Mouse (Mus musculus): ENCODE measurements around the gene Birc6. TPM values are rescaled to one million over a fixed set of nuclear protein-coding genes. Genes with fewer than 3 reads are reported as not detected.

Birc6 gene
- polyA plus RNA-seq, 2 experiments = 21.9 to 28.3 TPM

DNA sequence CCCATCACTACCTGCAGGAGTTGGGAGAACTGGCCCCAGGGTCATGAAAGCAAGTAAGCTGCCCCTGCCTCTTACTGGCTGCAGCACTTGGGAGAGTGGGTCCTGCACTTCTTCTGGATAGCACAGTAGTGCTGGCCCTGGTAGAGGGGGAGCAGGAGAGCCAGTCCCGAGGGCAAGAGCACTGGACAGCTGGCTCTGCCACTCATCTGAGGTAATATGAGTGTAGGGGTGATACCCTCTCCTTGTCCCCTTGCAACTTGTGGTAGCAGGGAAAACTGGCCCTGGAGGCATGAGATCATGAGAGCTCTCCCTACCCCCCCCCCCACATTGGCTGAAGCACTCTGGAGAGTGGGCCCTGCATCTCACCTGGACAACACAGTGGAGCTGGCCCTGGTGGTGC lies 187.6 kb downstream of the Birc6 start:
- no peak overlapping the region for H3K27ac ChIP-seq
- WGBS (ENCODE audit: insufficient replicate concordance) = 53% methylated on average over 1 of the region's 1 CpGs

DNA sequence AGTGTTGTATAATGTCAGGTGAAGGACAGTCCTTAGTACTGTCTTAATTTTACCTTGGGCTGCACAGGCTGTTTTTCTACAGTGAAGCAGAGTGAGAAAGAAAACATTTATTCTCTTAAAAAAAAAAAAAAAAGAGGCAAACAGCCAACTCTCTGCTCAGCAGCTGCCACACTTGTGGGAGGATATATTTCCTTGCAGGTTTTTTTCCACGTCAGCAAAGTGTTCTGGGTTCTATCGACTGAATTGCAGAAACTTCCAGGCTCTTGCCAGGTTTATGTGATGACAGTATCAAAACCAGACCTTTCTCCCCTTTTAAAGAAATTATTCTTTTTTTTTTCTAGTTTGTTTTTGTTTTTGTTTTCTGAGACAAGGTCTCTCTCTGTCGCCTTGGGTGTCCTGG lies 188.5 kb downstream of the Birc6 start:
- Histone ChIP-seq H3K9me3 (ENCODE audit: control insufficient read depth, low read length) (no peaks in the 10 kb centered on the region), H3K4me1 (replicated peaks; ENCODE audit: control insufficient read depth in 2 of 2, insufficient read depth in 2 of 2, low read length in 1 of 2) (peaks cover 3 to 9% of the 10 kb centered on the region in 2 experiments; a peak in 3 of 4 replicates), H3K4me2 (ENCODE audit: low read depth) (peak overlapping the region; percentile 92), H3K9ac (replicated peaks) (no peak overlapping the region), H3K36me3 (replicated peaks; ENCODE audit: control insufficient read depth, insufficient read depth, low read depth) (no peaks in the 10 kb centered on the region; the same call in 1 of the 2 replicates), H3K27ac (no peak overlapping the region), H3K4me3 (ENCODE audit: insufficient read depth in 1 of 2, low read depth in 2 of 2, low read length in 2 of 2) (peak overlapping the region in 1 of 2 experiments; percentile 79; a peak in 2 of 4 replicates), H3K27me3 (ENCODE audit: control insufficient read depth, insufficient read depth, low read length) (no peaks in the 10 kb centered on the region)
- WGBS (ENCODE audit: insufficient replicate concordance) = 57% methylated on average over 3 of the region's 3 CpGs
- DNase-seq (ENCODE audit: low read depth in 3 of 3, low spot score in 3 of 3) (no peak), ATAC-seq (ENCODE audit: insufficient read depth) (no peak)
- TF ChIP-seq EP300 (IDR thresholded peaks at IDR 0.05; ENCODE audit: low read depth) (no peak), CTCF (IDR thresholded peaks at IDR 0.05; ENCODE audit: low read depth) (no peak)

More for the DNA sequence above, 187.6 kb downstream of the Birc6 start:
- TF ChIP-seq CTCF (IDR thresholded peaks at IDR 0.05; ENCODE audit: low read depth) (no peak), EP300 (IDR thresholded peaks at IDR 0.05; ENCODE audit: low read depth) (no peak)
- Histone ChIP-seq H3K27me3 (ENCODE audit: control insufficient read depth, insufficient read depth, low read length) (no peaks in the 10 kb centered on the region), H3K9me3 (ENCODE audit: control insufficient read depth, low read length) (no peaks in the 10 kb centered on the region), H3K4me3 (ENCODE audit: insufficient read depth in 1 of 2, low read depth in 2 of 2, low read length in 2 of 2) (no peak overlapping the region), H3K36me3 (replicated peaks; ENCODE audit: control insufficient read depth, insufficient read depth, low read depth) (no peaks in the 10 kb centered on the region), H3K4me1 (replicated peaks; ENCODE audit: control insufficient read depth in 2 of 2, insufficient read depth in 2 of 2, low read length in 1 of 2) (peaks cover 7 to 14% of the 10 kb centered on the region in 2 experiments; a peak in 3 of 4 replicates), H3K4me2 (ENCODE audit: low read depth) (no peak overlapping the region), H3K9ac (replicated peaks) (no peak overlapping the region)
- no peak for DNase-seq (ENCODE audit: low read depth in 3 of 3, low spot score in 3 of 3)
- no peak for ATAC-seq (ENCODE audit: insufficient read depth)

- no peak overlapping the region for H3K27ac ChIP-seq
- ATAC-seq (ENCODE audit: insufficient read depth) (peak; percentile 45; the same call in 1 of the 2 replicates), DNase-seq (ENCODE audit: low read depth in 3 of 3, low spot score in 3 of 3) (no peak)
- H3K9me3 ChIP-seq (ENCODE audit: control insufficient read depth, low read length) = no peaks in the 10 kb centered on the region
- WGBS (ENCODE audit: insufficient replicate concordance) = 8% methylated on average over 14 of the region's 14 CpGs
- H3K9ac ChIP-seq (replicated peaks) = peak overlapping the region; percentile 70
- H3K4me1 ChIP-seq (replicated peaks; ENCODE audit: control insufficient read depth in 2 of 2, insufficient read depth in 2 of 2, low read length in 1 of 2) = peaks cover 3 to 9% of the 10 kb centered on the region in 2 experiments; a peak in 3 of 4 replicates
- peak overlapping the region; percentile 79 to 99 for H3K4me3 ChIP-seq (ENCODE audit: insufficient read depth in 1 of 2, low read depth in 2 of 2, low read length in 2 of 2)
- H3K27me3 ChIP-seq (ENCODE audit: control insufficient read depth, insufficient read depth, low read length) = no peaks in the 10 kb centered on the region
- TF ChIP-seq CTCF (IDR thresholded peaks at IDR 0.05; ENCODE audit: low read depth) = no peak
- no peak for TF ChIP-seq EP300 (IDR thresholded peaks at IDR 0.05; ENCODE audit: low read depth)
- H3K36me3 ChIP-seq (replicated peaks; ENCODE audit: control insufficient read depth, insufficient read depth, low read depth) = no peaks in the 10 kb centered on the region; the same call in 1 of the 2 replicates
- peak overlapping the region; percentile 92 for H3K4me2 ChIP-seq (ENCODE audit: low read depth)
These were observed 189.1 kb downstream of the Birc6 start for GRCm38 (mm10) chr17:74717091-74717617.

DNA sequence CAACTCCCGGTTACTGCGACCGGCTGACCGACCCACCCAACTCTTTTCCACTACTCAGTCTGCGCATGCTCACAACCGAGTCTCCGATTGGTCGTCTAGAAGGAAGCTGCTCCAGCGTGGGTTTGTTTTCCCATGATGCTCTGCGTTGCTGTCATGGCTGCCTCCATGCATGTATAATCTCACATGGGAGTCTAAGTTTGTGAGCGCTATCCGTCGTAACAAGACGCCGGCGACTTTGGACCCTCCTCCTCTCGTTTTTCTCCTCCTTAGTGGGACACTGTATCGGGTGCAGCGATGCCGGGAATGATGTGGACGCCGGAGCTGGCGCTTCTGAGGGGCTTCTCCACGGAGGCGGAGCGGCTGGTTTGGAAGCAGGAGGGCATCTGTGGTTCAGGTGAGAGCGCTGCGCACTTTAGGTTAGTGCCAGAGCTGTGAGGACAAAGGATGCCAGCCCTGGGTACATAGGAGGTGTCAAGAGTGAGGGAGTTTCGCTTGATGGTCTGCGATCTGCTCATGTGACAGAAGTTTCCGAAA lies 189.6 kb downstream of the Birc6 start, which contains the start of gene Ttc27:
TSS of gene Ttc27 (plus strand) at position 115 of the 534 bp plus-strand sequence.
- peaks cover 3 to 9% of the 10 kb centered on the region in 2 experiments; a peak in 3 of 4 replicates for H3K4me1 ChIP-seq (replicated peaks; ENCODE audit: control insufficient read depth in 2 of 2, insufficient read depth in 2 of 2, low read length in 1 of 2)
- WGBS (ENCODE audit: insufficient replicate concordance) = 1% methylated on average over 31 of the region's 31 CpGs
- H3K27me3 ChIP-seq (ENCODE audit: control insufficient read depth, insufficient read depth, low read length) = no peaks in the 10 kb centered on the region
- TF ChIP-seq EP300 (IDR thresholded peaks at IDR 0.05; ENCODE audit: low read depth) (no peak), CTCF (IDR thresholded peaks at IDR 0.05; ENCODE audit: low read depth) (no peak)
- no peaks in the 10 kb centered on the region for H3K9me3 ChIP-seq (ENCODE audit: control insufficient read depth, low read length)
- peak within 1 kb of the TSS; percentile 70 for H3K9ac ChIP-seq (replicated peaks)
- H3K4me3 ChIP-seq (ENCODE audit: insufficient read depth in 1 of 2, low read depth in 2 of 2, low read length in 2 of 2) = peak within 1 kb of the TSS; percentile 79 to 99
- H3K4me2 ChIP-seq (ENCODE audit: low read depth) = peak within 1 kb of the TSS; percentile 92
- peak; percentile 97 to 98 (median 97) for DNase-seq (ENCODE audit: low read depth in 3 of 3, low spot score in 3 of 3)
- ATAC-seq (ENCODE audit: insufficient read depth) = peak; percentile 86
- H3K36me3 ChIP-seq (replicated peaks; ENCODE audit: control insufficient read depth, insufficient read depth, low read depth) = no peaks in the 10 kb centered on the region; the same call in 1 of the 2 replicates
- no peak within 1 kb of the TSS for H3K27ac ChIP-seq

DNA sequence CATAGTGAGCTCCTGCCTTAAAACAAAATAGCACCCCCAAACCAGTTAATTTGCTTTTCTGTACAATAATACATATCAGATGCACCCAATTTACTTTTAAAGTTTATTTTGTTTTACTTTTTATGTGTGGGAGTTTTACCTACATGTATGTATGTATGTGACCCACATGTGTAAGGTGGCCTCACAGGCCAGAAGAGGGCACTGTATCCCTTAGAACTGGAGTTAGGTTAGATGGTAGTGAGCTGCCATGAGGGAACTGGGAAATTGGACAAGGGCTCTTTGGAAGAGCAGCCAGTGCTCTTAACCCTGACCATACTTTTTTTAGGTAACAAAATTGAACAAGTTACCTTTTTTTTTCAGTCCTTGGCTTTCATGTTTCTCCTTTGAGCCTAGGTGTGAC lies 204.8 kb downstream of the Birc6 start:
- H3K9ac ChIP-seq (replicated peaks) = no peak overlapping the region
- no peaks in the 10 kb centered on the region; the same call in 1 of the 2 replicates for H3K36me3 ChIP-seq (replicated peaks; ENCODE audit: control insufficient read depth, insufficient read depth, low read depth)
- no peaks in the 10 kb centered on the region for H3K27me3 ChIP-seq (ENCODE audit: control insufficient read depth, insufficient read depth, low read length)
- no peak overlapping the region for H3K4me3 ChIP-seq (ENCODE audit: insufficient read depth in 1 of 2, low read depth in 2 of 2, low read length in 2 of 2)
- ATAC-seq (ENCODE audit: insufficient read depth) (no peak), DNase-seq (ENCODE audit: low read depth in 3 of 3, low spot score in 3 of 3) (peak in 1 of 3 experiments; percentile 7)
- H3K27ac ChIP-seq = no peak overlapping the region
- TF ChIP-seq EP300 (IDR thresholded peaks at IDR 0.05; ENCODE audit: low read depth) (no peak), CTCF (IDR thresholded peaks at IDR 0.05; ENCODE audit: low read depth) (peak; percentile 31; the same call in 1 of the 2 replicates)
- H3K4me2 ChIP-seq (ENCODE audit: low read depth) = no peak overlapping the region
- no peaks in the 10 kb centered on the region for H3K4me1 ChIP-seq (replicated peaks; ENCODE audit: control insufficient read depth in 2 of 2, insufficient read depth in 2 of 2, low read length in 1 of 2)
- H3K9me3 ChIP-seq (ENCODE audit: control insufficient read depth, low read length) = no peaks in the 10 kb centered on the region
